Mouse (Mus musculus): ENCODE measurements around the gene Foxo4. TPM values are rescaled to one million over a fixed set of nuclear protein-coding genes. Genes with fewer than 3 reads are reported as not detected.

Gene Foxo4
- total RNA-seq (2017), result 14.0 to 20.8 TPM (median 14.5 TPM) in 3 replicates

- ATAC-seq (replicated peaks; ENCODE audit: insufficient number of reproducible peaks, low FRiP score, low TSS enrichment, poor library complexity, severe bottlenecking), result peak; percentile 94
These were observed at the start of gene Foxo4 for GRCm38 (mm10) chrX:101253952-101254729. TSS of gene Foxo4 (plus strand) at chrX:101254528.

GRCm38 (mm10) chrX:101221834-101222795 lies 32.2 kb upstream of the Foxo4 start, which contains the start of gene Snx12:
TSS of gene Snx12 (minus strand) at chrX:101222563.
- peak; percentile 100 for ATAC-seq (replicated peaks; ENCODE audit: insufficient number of reproducible peaks, low FRiP score, low TSS enrichment, poor library complexity, severe bottlenecking)

GRCm38 (mm10) chrX:101222796-101223162 lies 31.5 kb upstream of the Foxo4 start:
- ATAC-seq (replicated peaks; ENCODE audit: insufficient number of reproducible peaks, low FRiP score, low TSS enrichment, poor library complexity, severe bottlenecking), result no peak

GRCm38 (mm10) chrX:101245011-101245410 lies 9.3 kb upstream of the Foxo4 start:
- no peak for ATAC-seq (replicated peaks; ENCODE audit: insufficient number of reproducible peaks, low FRiP score, low TSS enrichment, poor library complexity, severe bottlenecking)

- no peak for ATAC-seq (replicated peaks; ENCODE audit: insufficient number of reproducible peaks, low FRiP score, low TSS enrichment, poor library complexity, severe bottlenecking)
These were observed 412 bp downstream of the Foxo4 start for GRCm38 (mm10) chrX:101254740-101255139.

GRCm38 (mm10) chrX:101256603-101257002 lies 2.3 kb downstream of the Foxo4 start:
- ATAC-seq (replicated peaks; ENCODE audit: insufficient number of reproducible peaks, low FRiP score, low TSS enrichment, poor library complexity, severe bottlenecking), result no peak

- ATAC-seq (replicated peaks; ENCODE audit: insufficient number of reproducible peaks, low FRiP score, low TSS enrichment, poor library complexity, severe bottlenecking), result no peak
These were observed 6.4 kb downstream of the Foxo4 start for GRCm38 (mm10) chrX:101260441-101261325.

- ATAC-seq (replicated peaks; ENCODE audit: insufficient number of reproducible peaks, low FRiP score, low TSS enrichment, poor library complexity, severe bottlenecking), result no peak
These were observed 9.6 kb downstream of the Foxo4 start, which contains the start of gene Gm614 for GRCm38 (mm10) chrX:101263892-101264291. TSS of gene Gm614 (minus strand) at chrX:101263992.

GRCm38 (mm10) chrX:101266631-101267030 lies 12.3 kb downstream of the Foxo4 start:
- no peak for ATAC-seq (replicated peaks; ENCODE audit: insufficient number of reproducible peaks, low FRiP score, low TSS enrichment, poor library complexity, severe bottlenecking)

GRCm38 (mm10) chrX:101268025-101268754 lies 13.9 kb downstream of the Foxo4 start, which contains the start of gene Il2rg:
TSS of gene Il2rg (minus strand) at chrX:101268255.
- ATAC-seq (replicated peaks; ENCODE audit: insufficient number of reproducible peaks, low FRiP score, low TSS enrichment, poor library complexity, severe bottlenecking), result peak; percentile 87

- no peak for ATAC-seq (replicated peaks; ENCODE audit: insufficient number of reproducible peaks, low FRiP score, low TSS enrichment, poor library complexity, severe bottlenecking)
These were observed 14.4 kb downstream of the Foxo4 start, which contains the start of gene Gm20489 for GRCm38 (mm10) chrX:101268755-101269124. TSS of gene Gm20489 (minus strand) at chrX:101269023.

GRCm38 (mm10) chrX:101273410-101273809 lies 19.1 kb downstream of the Foxo4 start:
- ATAC-seq (replicated peaks; ENCODE audit: insufficient number of reproducible peaks, low FRiP score, low TSS enrichment, poor library complexity, severe bottlenecking), result no peak

GRCm38 (mm10) chrX:101273875-101274738 lies 19.8 kb downstream of the Foxo4 start, which contains the start of gene Med12:
TSS of gene Med12 (plus strand) at chrX:101274030.
- ATAC-seq (replicated peaks; ENCODE audit: insufficient number of reproducible peaks, low FRiP score, low TSS enrichment, poor library complexity, severe bottlenecking), result peak; percentile 99

- no peak for ATAC-seq (replicated peaks; ENCODE audit: insufficient number of reproducible peaks, low FRiP score, low TSS enrichment, poor library complexity, severe bottlenecking)
These were observed 28.5 kb downstream of the Foxo4 start for GRCm38 (mm10) chrX:101282813-101283212.

GRCm38 (mm10) chrX:101285534-101285933 lies 31.2 kb downstream of the Foxo4 start:
- peak; percentile 61; the same call in 1 of the 2 replicates for ATAC-seq (replicated peaks; ENCODE audit: insufficient number of reproducible peaks, low FRiP score, low TSS enrichment, poor library complexity, severe bottlenecking)

- ATAC-seq (replicated peaks; ENCODE audit: insufficient number of reproducible peaks, low FRiP score, low TSS enrichment, poor library complexity, severe bottlenecking), result no peak
These were observed 31.8 kb downstream of the Foxo4 start for GRCm38 (mm10) chrX:101285953-101286670.

All from monocyte, adult 5-6 weeks (primary cell).